Mouse (Mus musculus) ES-E14 (cell line): ENCODE data around the gene Trappc5. TPM values are rescaled to one million over a fixed set of nuclear protein-coding genes. Genes with fewer than 3 reads are reported as not detected.

Source experiments
- DNase-seq: peaks from one replicate; pipeline ENCODE4 v3.0.0-alpha.2; 2013; ENCODE audit warnings: low read depth, low spot score
- H3K27ac ChIP-seq: 2 replicates; pipeline ENCODE4 v1.5.1; 2012; ENCODE audit warnings: low read depth, mild to moderate bottlenecking, low read length, moderate library complexity, mixed read lengths; ENCODE audit not compliant: poor library complexity, insufficient read depth, severe bottlenecking
- H3K36me3 ChIP-seq: 2 replicates; pipeline ENCODE4 v1.6.1; 2012; ENCODE audit warnings: mild to moderate bottlenecking, low read length, moderate library complexity, mixed read lengths; ENCODE audit not compliant: control insufficient read depth, poor library complexity, insufficient read depth, severe bottlenecking
- H3K4me1 ChIP-seq, 2 experiments: fragments of 150-350 bp in 1 of 2; sonication (generic) in 1 of 2; 2 replicates each; pipeline ENCODE4 v1.6.1; 2012; ENCODE audit warnings: low read length in 2 of 2, mild to moderate bottlenecking in 1 of 2, mixed read lengths in 1 of 2; ENCODE audit not compliant: control insufficient read depth in 2 of 2, insufficient read depth in 2 of 2, poor library complexity in 1 of 2
- H3K4me3 ChIP-seq, 2 experiments: fragments of 150-350 bp in 1 of 2; sonication (generic) in 1 of 2; 2 replicates each; pipeline ENCODE4 v1.5.1; 2012; ENCODE audit warnings: low read length in 2 of 2, low read depth in 1 of 2, mild to moderate bottlenecking in 1 of 2, mixed read lengths in 1 of 2; ENCODE audit not compliant: insufficient read depth in 1 of 2, poor library complexity in 1 of 2, severe bottlenecking in 1 of 2
- H3K9ac ChIP-seq: 2 replicates; pipeline ENCODE4 v1.6.1; 2012; ENCODE audit warnings: low read depth, mild to moderate bottlenecking, low read length, mixed read lengths; ENCODE audit not compliant: poor library complexity, insufficient read depth, severe bottlenecking
- H3K9me3 ChIP-seq: fragments of 150-350 bp; sonication (generic); 2 replicates; pipeline ENCODE4 v1.6.1; 2012; ENCODE audit warnings: low read depth, mild to moderate bottlenecking, low read length; ENCODE audit not compliant: control insufficient read depth, insufficient read depth
- CHD2 ChIP-seq: IDR thresholded peaks from 2 replicates; pipeline ENCODE4 v1.6.1; 2014; ENCODE audit warnings: mild to moderate bottlenecking, low read depth, low read length, inconsistent platforms
- HCFC1 ChIP-seq: IDR thresholded peaks from 2 replicates; pipeline ENCODE4 v1.6.1; 2012; ENCODE audit warnings: low read length, inconsistent platforms, borderline replicate concordance; ENCODE audit not compliant: insufficient read depth
- MAFK ChIP-seq: IDR thresholded peaks from 2 replicates; pipeline ENCODE4 v1.6.1; 2014; ENCODE audit warnings: mild to moderate bottlenecking, low read depth, low read length, inconsistent platforms; ENCODE audit not compliant: insufficient read depth
- ZC3H11A ChIP-seq: IDR thresholded peaks from 2 replicates; pipeline ENCODE4 v1.6.1; 2012; ENCODE audit warnings: low read depth, mild to moderate bottlenecking, inconsistent platforms, low read length, borderline replicate concordance
- ZNF384 ChIP-seq: IDR thresholded peaks from 2 replicates; pipeline ENCODE4 v1.6.1; 2012; ENCODE audit warnings: low read depth, low read length, inconsistent platforms
- in situ Hi-C, 2 experiments: fragments of 600-800 bp; cut with MboI; formaldehyde crosslinking; loops; one replicate each; pipeline ENCODE4 v1.15.1; 2025; ENCODE audit warnings: low sequenced_read_pairs in 2 of 2, inconsistent platforms in 1 of 2; ENCODE audit not compliant: unreplicated experiment in 2 of 2
- total RNA-seq: library from RNA; depleted of rRNA; stranded (reverse); fragments of 300-350 nt; gene quantifications from 2 replicates; pipeline ENCODE4 v1.2.3, GENCODE M21; 2012; rRNA removed

Trappc5 gene
- total RNA-seq, 1 experiment, result 20.4 TPM

DNA sequence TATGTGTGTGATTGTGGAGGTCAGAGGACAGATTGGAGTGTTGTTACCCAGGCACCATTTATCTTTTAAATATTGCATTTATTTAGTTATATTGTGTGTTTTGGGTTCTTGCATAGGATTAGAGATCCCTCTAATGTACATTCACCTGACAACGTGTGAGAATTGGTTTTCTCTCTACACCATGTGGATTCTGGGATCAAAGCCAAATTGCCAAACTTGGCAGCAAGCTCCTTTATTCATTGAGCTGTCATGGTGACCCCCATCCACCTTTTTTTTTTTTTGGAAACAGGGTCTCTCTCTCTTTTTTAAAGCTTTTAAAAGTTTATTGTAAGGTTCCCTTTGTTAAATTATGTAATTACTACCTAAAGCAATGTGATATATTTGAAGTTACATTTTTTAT is 44.9 kb downstream of the Trappc5 start:
- no peak for DNase-seq
- in situ Hi-C loops, result no loop called here

More for the DNA sequence above, 44.9 kb downstream of the Trappc5 start:
- H3K4me1 ChIP-seq, result no peaks in the 10 kb centered on the region
- no peak overlapping the region for H3K4me3 ChIP-seq
- H3K36me3 ChIP-seq, result no peaks in the 10 kb centered on the region
- no peak overlapping the region for H3K27ac ChIP-seq
- H3K9me3 ChIP-seq, result no peaks in the 10 kb centered on the region
- TF ChIP-seq ZNF384, result no peak
- no peak for TF ChIP-seq ZC3H11A
- no peak for TF ChIP-seq HCFC1
- TF ChIP-seq CHD2, result no peak
- no peak for TF ChIP-seq MAFK
- no peak overlapping the region for H3K9ac ChIP-seq

Other genes starting within 250 kb of the Trappc5 start
- 3.2 and 5.5 TPM in 2 replicates for gene Pex11g, start 208.6 kb upstream of the Trappc5 start, total RNA-seq
- gene Tex45, start 205.4 kb upstream of the Trappc5 start, total RNA-seq, result 0.16 TPM in 1 of 2 replicates, not detected in the other
- 5.1 and 7.1 TPM in 2 replicates for gene Zfp358, start 183.2 kb upstream of the Trappc5 start, total RNA-seq
- gene Mcoln1, start 175.8 kb upstream of the Trappc5 start, total RNA-seq, result 48.6 and 79.9 TPM in 2 replicates
- gene Pnpla6, start 160.9 kb upstream of the Trappc5 start, total RNA-seq, result 125 and 201 TPM in 2 replicates
- gene C330021F23Rik, start 108.3 kb upstream of the Trappc5 start, total RNA-seq, result 4.5 and 4.6 TPM in 2 replicates
- gene Camsap3, start 89.0 kb upstream of the Trappc5 start, total RNA-seq, result 22.4 and 36.8 TPM in 2 replicates
- 76.0 and 78.9 TPM in 2 replicates for gene Xab2, start 55.0 kb upstream of the Trappc5 start, total RNA-seq
- gene Pet100, start 54.8 kb upstream of the Trappc5 start, total RNA-seq, result 97.6 and 110 TPM in 2 replicates
- gene Pcp2, start 50.8 kb upstream of the Trappc5 start, total RNA-seq, result 0.79 and 0.89 TPM in 2 replicates
- gene Stxbp2, start 45.3 kb upstream of the Trappc5 start, total RNA-seq, result 38.5 and 50.5 TPM in 2 replicates
- gene Retn, start 20.5 kb upstream of the Trappc5 start, total RNA-seq, result 0.45 and 0.74 TPM in 2 replicates
- gene Mcemp1, start 10.5 kb upstream of the Trappc5 start, total RNA-seq, result 0.22 and 0.32 TPM in 2 replicates
- 11.6 TPM in 2 replicates for gene Fcor, start 3.9 kb upstream of the Trappc5 start, total RNA-seq
- 0.16 and 0.18 TPM in 2 replicates for gene Fcer2a, start 17.9 kb downstream of the Trappc5 start, total RNA-seq
- gene Clec4g, start 44.4 kb downstream of the Trappc5 start, total RNA-seq, result not detected in 2 replicates
- gene Cd209a, start 72.7 kb downstream of the Trappc5 start, total RNA-seq, result not detected in 2 replicates
- 0.13 TPM in 1 of 2 replicates, not detected in the other for gene Cd209e, start 178.0 kb downstream of the Trappc5 start, total RNA-seq
- not detected in 2 replicates for gene Cd209d, start 202.3 kb downstream of the Trappc5 start, total RNA-seq